Mouse (Mus musculus) lung, postnatal 0 days (tissue): Measurements from ENCODE around the gene Mettl14.
A peak's percentile ranks its signal among the peaks of the same experiment; 100 is the strongest.

Experiments
- CTCF ChIP-seq: IDR thresholded peaks from 2 replicates; pipeline ENCODE4 v1.5.1; 2016; ENCODE audit warnings: antibody characterized with exemption, mild to moderate bottlenecking
- EP300 ChIP-seq: IDR thresholded peaks from 2 replicates; pipeline ENCODE4 v1.6.1; 2016; ENCODE audit warnings: antibody characterized with exemption, mild to moderate bottlenecking, control low read depth

GRCm38 (mm10) chr3:123322147-123322546 lies 63.8 kb downstream of the Mettl14 start:
- TF ChIP-seq CTCF, result peak; percentile 67
- no peak for TF ChIP-seq EP300
